Mouse (Mus musculus) cerebellum, adult 2 months (tissue): ENCODE data around the gene Klhl2. TPM values are rescaled to one million over a fixed set of nuclear protein-coding genes. Genes with fewer than 3 reads are reported as not detected.
A peak's percentile ranks its signal among the peaks of the same experiment; 100 is the strongest.

Experiments
- DNase-seq, 2 experiments: peaks; one replicate each; pipeline ENCODE4 v3.0.0; 2021
- H3K27ac ChIP-seq: fragments of 200-500 bp; 2 replicates; pipeline ENCODE4 v1.5.1; 2012; ENCODE audit warnings: low read length, control low read depth, inconsistent platforms; ENCODE audit not compliant: insufficient read depth
- H3K27me3 ChIP-seq: fragments of 200-500 bp; 2 replicates; pipeline ENCODE4 v1.6.1; 2012; ENCODE audit warnings: inconsistent platforms, mild to moderate bottlenecking, low read length, moderate library complexity; ENCODE audit not compliant: control insufficient read depth, insufficient read depth
- H3K4me1 ChIP-seq: fragments of 200-500 bp; 2 replicates; pipeline ENCODE4 v1.6.1; 2011; ENCODE audit warnings: low read length; ENCODE audit not compliant: control insufficient read depth, insufficient read depth
- H3K4me3 ChIP-seq: fragments of 200-500 bp; replicated peaks from 2 replicates; pipeline ENCODE3; 2011; ENCODE audit warnings: mild to moderate bottlenecking, low read depth, low read length, control low read depth; ENCODE audit not compliant: insufficient read depth
- CTCF ChIP-seq: fragments of 200-500 bp; IDR thresholded peaks from 2 replicates; pipeline ENCODE4 v1.5.1; 2011; ENCODE audit warnings: low read depth, mild to moderate bottlenecking, control low read depth, low read length, moderate library complexity, borderline replicate concordance; ENCODE audit not compliant: insufficient read depth
- POLR2A ChIP-seq: fragments of 200-500 bp; IDR thresholded peaks from 2 replicates; pipeline ENCODE4 v1.6.1; 2011; ENCODE audit warnings: low read length, control low read depth, borderline replicate concordance; ENCODE audit not compliant: insufficient read depth
- WGBS: fragments of 180-500 bp; shearing (Covaris S2); methylation state at CpG from one replicate; pipeline ENCODE4 v1.1.7; 2018; 5-methylcytosine and 5-hydroxymethylcytosine counted together
- polyA plus RNA-seq: library from polyadenylated mRNA; depleted of rRNA; stranded (reverse); fragments of >200 nt; gene quantifications from 2 replicates; pipeline ENCODE4 v1.2.3, GENCODE M21; 2012

Klhl2 gene
- polyA plus RNA-seq, 1 experiment: 73.5 TPM

DNA sequence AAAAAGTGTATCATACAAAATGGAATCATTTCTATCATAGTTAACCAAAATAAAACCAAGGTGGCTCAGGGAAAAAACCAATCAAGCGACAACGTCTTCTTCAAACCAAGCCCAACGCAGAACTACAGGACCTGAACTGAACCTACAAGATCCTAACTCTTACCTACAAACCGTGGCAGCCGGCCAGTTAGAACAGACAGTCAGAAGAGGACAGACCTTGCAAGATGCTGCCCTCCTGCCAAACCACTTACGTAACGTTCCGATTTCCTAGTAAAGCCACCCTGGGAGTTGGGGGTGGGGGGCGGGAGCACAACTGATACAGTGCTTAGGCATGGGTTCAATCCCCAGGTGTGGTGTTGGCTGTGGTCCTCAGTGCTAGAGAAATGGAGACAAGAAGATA, 82.8 kb downstream of the Klhl2 start:
- H3K27me3 ChIP-seq: no peaks in the 10 kb centered on the region
- WGBS: 67% methylated on average over 9 of the region's 9 CpGs
- H3K4me1 ChIP-seq: peaks cover 4% of the 10 kb centered on the region; the same call in 1 of the 2 replicates
- H3K4me3 ChIP-seq: no peak overlapping the region
- no peak overlapping the region for H3K27ac ChIP-seq
- TF ChIP-seq POLR2A (no peak), CTCF (no peak)
- peak; percentile 35 to 56 for DNase-seq

DNA sequence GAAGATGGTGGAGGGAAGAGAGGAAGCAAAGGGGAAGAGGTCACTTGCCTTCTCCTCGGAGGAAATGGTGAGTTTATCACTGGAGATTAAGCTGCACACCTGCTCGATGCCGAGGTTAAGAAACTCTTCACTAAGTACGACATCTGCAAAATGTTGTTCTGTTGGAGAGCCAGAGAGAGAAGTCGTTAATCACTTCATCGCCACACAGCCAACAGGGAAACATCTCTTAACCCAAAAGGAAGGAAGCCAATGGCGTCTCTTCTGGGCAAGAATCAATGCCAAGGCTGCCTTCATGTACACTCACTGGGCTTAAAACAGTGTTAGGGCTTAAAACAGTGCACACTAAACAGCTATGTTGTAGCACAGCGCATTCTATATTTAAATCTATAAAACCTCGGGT, 85.7 kb downstream of the Klhl2 start:
- peaks cover 4% of the 10 kb centered on the region; the same call in 1 of the 2 replicates for H3K4me1 ChIP-seq
- no peak overlapping the region for H3K4me3 ChIP-seq
- DNase-seq: no peak
- H3K27ac ChIP-seq: no peak overlapping the region
- H3K27me3 ChIP-seq: no peaks in the 10 kb centered on the region
- 87% methylated on average over 9 of the region's 9 CpGs for WGBS
- TF ChIP-seq CTCF (no peak), POLR2A (no peak)

DNA sequence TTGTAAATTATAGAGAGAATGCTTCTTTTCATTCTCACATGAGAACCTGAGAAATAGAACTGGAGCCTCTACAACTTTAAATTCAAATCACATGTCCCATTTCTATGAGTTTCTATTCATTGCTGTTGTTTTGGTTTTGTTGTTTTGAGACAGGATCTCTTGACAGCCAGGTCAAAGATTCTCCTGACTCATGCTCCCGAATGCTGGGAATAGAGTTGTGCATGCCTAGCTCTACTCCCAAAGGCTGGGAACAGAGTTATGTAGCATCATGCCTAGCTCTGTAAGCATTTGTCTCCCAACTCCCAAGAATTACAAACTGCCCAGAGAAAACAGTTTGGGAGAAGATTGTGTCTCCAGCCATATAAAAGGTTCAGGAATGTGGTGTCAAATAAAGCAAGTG, 87.1 kb downstream of the Klhl2 start:
- TF ChIP-seq POLR2A (no peak), CTCF (no peak)
- H3K27me3 ChIP-seq: no peaks in the 10 kb centered on the region
- no peak overlapping the region for H3K4me3 ChIP-seq
- H3K4me1 ChIP-seq: peaks cover 4% of the 10 kb centered on the region; the same call in 1 of the 2 replicates
- H3K27ac ChIP-seq: no peak overlapping the region
- WGBS: 90% methylated on average over 1 of the region's 1 CpGs
- DNase-seq: no peak

DNA sequence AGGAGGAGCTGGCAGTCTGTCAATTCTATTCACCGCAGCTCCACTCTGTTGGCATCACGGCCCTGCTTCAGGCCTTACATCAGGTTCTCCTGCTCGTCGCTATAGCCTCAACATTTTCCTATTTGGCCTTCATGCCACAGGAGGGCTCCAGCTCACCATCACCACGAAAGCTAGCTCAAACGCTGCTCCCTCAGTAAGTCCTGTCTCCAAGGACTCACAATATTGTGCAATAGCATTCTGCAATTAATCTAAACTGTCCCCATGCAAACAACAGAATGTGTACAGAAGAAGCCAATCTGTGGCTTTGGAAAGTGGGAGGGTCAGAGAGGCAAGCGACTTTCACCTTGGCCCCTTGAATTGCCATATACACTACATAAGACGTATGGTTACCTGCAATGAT, 88.4 kb downstream of the Klhl2 start:
- Histone ChIP-seq H3K4me3 (no peak overlapping the region), H3K27me3 (no peaks in the 10 kb centered on the region), H3K27ac (no peak overlapping the region), H3K4me1 (no peaks in the 10 kb centered on the region)
- TF ChIP-seq CTCF: peak; percentile 85
- no peak for TF ChIP-seq POLR2A
- WGBS: 31% methylated on average over 8 of the region's 8 CpGs
- DNase-seq: peak; percentile 50 to 58

DNA sequence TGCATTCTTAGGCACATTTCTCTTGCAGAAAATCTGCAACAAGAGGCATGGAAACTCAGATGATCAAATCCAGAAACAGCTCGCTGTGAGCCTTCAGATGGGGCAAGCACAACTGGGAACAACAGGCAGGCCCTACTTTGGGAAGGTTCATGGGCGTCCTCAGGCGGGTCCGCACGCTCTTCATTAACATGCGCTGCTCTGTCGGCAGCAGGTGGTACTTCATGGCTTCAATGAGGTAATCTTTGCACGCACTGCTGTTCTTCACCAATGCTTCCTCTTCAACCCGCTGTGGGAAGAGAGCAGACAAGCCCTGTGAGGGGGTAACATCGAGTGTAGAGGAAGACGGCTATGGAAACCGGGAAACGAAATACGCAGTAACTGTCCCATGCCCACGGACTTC, 91.9 kb downstream of the Klhl2 start:
- H3K4me3 ChIP-seq: no peak overlapping the region
- no peaks in the 10 kb centered on the region for H3K4me1 ChIP-seq
- 91% methylated on average over 15 of the region's 15 CpGs for WGBS
- no peak overlapping the region for H3K27ac ChIP-seq
- no peak for DNase-seq
- TF ChIP-seq CTCF (no peak), POLR2A (no peak)
- no peaks in the 10 kb centered on the region for H3K27me3 ChIP-seq

DNA sequence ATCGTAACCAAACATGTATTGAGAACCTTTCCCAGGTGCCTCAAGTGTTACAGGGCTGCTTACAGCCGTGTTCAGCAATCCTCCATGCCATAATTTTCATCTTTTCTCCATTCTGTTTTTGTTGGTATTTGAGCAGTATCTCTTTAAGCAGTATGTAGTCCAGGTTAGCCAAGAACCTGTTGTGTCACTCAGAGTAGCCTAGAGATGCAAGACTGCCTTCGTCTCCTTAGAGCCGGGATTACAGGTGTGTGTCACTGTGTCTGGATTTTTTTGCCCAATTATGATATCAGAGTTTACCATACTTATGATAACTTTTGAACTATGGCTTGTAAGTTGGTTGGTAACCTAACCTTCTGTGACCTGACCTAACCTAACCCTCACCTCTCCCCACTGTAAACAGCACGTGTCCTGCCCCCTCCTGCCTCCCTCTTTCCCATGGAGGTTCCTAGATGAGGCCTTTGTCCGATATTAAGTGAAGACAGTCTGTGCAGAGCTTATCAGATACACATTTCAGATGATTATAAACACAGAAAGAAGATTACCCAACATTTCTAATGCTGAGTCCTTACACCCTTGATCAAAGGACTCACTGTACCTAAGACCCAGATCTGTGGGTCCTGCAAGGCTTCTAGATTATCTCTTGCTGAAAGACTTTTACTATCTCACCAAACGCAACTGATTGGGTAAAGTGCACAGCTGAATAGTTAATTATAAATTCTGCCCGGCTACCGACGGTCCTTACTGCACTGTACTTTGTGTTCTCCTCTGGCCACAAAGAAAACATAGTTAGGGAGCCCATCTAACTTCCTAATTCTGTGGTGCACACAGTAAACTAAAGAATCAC, 103.4 kb downstream of the Klhl2 start:
- H3K27ac ChIP-seq: no peak overlapping the region; the same call in 1 of the 2 replicates
- H3K4me3 ChIP-seq: no peak overlapping the region
- no peak for DNase-seq
- no peaks in the 10 kb centered on the region for H3K4me1 ChIP-seq
- WGBS: 88% methylated on average over 10 of the region's 10 CpGs
- TF ChIP-seq CTCF (no peak), POLR2A (no peak)
- H3K27me3 ChIP-seq: no peaks in the 10 kb centered on the region

DNA sequence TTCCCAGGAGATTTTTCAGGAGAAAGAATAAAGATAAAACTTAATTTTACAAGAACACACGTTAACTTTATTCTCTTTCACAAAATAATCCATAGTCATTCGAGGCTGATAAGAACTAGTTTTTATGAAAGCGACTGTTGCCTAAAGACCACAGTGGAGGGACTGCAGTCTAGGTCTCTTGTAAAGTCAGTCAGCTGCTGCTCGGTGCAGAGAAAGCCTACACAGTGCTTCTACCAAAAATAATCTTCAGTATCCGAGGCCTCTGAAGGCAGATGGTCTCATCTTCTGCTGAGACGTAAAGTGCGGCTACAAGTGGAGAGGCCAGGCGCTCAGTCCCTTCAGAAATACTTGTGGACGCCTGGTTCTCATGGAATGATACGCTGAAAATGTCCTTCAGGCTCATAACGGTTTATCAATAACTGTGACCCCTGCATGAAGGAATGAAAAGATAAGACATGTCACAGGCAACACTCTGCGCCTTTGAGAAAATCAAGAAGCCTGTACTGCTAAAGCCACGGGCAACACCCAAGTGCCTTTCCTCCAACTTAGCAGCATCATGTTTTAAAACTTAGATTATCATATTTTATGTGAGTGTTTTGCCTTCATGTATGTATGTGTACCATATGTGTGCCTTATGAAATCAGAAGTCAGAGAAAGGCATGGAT, 109.1 kb downstream of the Klhl2 start:
- no peaks in the 10 kb centered on the region for H3K4me1 ChIP-seq
- no peak overlapping the region for H3K4me3 ChIP-seq
- TF ChIP-seq CTCF (no peak), POLR2A (no peak)
- DNase-seq: no peak
- WGBS: 92% methylated on average over 13 of the region's 13 CpGs
- no peak overlapping the region for H3K27ac ChIP-seq
- H3K27me3 ChIP-seq: no peaks in the 10 kb centered on the region

DNA sequence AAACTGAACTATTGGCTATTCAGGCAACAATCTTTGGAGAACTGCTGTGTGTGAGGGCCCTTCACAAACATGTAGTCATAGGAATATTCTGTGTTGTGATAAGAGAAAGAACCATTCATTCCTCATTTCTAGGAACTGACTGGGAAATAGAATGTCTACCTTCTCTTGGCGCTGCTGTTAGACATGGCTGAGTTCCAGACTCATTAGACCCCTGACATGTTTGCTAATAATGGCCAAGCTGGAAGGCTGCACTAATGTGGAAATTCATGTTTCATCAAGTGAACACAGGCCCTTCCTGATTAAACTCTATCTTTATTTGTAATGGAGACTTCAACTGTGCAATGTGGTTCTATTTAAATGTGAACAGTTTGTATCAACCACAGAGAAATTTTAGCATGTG, 110.9 kb downstream of the Klhl2 start:
- no peak overlapping the region for H3K27ac ChIP-seq
- TF ChIP-seq CTCF (no peak), POLR2A (no peak)
- H3K4me1 ChIP-seq: no peaks in the 10 kb centered on the region
- no peak overlapping the region for H3K4me3 ChIP-seq
- 17% methylated on average over 1 of the region's 1 CpGs for WGBS
- no peak for DNase-seq
- H3K27me3 ChIP-seq: no peaks in the 10 kb centered on the region
